Mouse (Mus musculus) liver (tissue): ENCODE results near the gene Bcat1.

Experiments used
- DNase-seq: peaks from one replicate; pipeline ENCODE4 v3.0.0-alpha.2; 2020; ENCODE audit warnings: mixed read lengths

Gene Bcat1

DNA sequence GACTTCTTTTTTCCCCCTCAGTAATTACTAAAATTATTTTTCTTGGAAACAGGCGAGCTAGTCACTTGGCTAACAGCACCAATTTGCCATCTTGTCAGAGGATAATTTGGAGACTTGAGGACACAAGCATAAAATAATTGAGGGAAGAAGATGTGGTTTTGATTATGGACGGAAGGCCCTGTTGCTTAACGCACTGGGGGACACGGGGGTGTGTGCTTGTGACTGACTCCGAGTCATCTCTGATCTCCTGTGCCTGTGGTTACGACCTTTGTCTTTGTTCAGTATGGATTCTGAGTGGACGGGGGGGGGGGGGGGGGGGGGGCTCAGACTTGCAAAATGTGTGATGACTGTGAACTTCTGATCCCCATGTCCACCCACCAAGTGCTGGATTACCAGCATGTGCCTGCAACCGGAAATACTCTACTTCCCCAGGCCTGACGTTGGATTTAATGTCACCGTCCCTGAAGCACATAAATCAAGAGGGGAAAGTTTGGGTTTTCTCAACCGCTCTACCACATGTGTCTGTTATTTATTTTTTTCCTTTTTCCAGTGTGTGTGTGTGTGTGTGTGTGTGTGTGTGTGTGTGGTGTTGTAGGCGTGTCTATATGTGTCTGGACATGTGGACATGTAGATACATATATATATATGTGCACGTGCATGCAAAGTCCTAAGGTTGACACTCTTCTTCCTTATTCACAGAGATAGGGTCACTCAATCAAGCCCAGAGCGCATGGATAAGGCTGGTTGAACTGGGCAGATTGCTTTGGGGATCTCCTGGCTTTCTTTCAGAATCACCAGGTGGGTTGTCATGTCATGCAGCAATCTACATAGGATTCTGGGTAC is 73.7 kb downstream of the Bcat1 start:
- no peak for DNase-seq

DNA sequence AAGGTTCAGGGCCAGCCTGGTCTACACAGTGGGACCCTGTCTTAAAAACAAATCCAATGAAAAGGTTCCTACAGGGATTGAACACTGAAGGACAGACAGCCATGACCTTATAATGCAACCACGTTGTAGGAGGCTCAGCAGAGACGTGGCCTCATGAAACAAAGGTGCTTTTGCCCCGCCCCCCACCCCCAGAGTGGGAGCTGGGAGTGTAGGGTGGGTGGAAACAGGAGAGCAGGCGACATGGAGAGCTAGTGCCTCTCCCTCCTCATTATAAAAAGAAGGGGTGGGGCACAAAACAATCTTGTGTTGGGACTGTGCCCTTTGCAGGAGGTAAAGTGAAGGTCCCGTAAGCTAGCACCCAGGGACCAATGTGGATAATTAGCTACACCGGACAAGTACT is 74.5 kb downstream of the Bcat1 start:
- no peak for DNase-seq

DNA sequence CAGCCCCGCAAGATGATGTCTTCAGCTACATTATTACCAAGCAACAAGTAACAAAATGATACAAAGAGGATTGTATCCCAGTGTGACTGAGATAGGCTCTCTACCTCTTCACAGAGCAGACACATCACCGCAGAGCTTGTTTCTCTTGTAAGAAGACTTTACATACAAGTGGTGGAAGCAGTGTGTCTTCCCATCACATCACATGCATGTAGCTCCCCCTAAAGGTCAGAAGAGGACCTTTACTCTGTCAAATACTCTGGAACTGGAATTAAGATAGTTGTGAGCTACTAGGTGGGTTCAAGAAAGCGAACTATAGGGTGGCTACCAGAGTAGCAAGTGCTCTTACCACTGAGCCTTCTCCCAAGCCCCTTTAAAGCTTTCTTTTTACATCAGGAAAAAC is 78.8 kb downstream of the Bcat1 start:
- no peak for DNase-seq

DNA sequence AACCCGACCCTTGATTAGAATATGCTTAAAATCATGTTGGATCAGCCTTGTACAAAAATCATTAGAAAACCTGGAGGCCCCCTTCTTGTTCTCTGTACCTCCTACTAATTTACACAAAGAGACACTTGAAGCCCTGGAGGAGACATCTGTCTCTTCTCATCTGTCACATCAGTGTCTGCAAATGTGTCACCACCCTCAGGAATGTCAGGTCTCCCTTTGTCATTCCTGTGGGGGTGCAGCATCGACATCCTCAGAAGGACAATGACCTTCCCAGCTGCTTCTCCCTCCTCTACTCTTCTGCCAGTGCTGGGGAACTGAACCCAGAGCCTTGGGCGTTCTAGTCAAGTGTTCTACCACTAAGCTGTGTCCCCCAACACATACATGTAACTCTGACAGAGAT is 83.9 kb downstream of the Bcat1 start:
- DNase-seq: no peak

DNA sequence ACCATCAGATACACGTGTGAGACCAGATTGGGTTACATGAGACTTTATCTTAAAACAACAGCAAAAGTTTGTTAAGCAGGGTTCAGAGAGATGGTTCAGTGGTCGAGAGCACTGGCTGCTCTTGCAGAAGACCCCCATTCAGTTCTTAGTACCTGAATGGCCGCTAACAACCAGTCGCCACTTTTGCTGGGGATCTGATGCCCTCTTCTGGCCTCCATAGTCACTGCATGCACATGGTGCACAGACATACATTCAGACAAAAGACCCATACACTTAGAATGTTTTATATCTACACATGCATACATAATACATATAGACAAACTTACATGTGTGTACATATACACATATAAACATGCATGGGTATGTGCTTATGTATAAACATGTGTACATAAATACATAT is 86.8 kb downstream of the Bcat1 start:
- DNase-seq: no peak

DNA sequence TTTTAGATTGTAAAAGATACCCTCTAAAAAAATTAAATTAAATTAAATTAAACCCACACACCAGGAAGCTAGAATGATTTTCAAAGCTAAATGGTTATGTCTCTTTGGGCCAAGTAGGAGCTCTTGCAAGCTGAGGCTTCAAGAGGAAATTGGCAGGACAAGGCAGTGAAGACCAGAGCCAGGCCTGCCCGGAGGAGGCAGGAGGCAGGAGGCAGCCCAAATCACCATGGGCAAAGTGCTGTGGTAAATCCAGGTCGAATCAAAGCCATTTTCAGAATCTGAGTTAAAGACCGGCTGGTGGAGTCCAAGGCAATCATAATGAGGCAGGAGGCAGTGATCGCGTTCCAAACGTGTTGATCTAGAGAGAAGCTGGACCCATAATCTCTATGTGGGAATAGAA is 88.3 kb downstream of the Bcat1 start:
- no peak for DNase-seq

DNA sequence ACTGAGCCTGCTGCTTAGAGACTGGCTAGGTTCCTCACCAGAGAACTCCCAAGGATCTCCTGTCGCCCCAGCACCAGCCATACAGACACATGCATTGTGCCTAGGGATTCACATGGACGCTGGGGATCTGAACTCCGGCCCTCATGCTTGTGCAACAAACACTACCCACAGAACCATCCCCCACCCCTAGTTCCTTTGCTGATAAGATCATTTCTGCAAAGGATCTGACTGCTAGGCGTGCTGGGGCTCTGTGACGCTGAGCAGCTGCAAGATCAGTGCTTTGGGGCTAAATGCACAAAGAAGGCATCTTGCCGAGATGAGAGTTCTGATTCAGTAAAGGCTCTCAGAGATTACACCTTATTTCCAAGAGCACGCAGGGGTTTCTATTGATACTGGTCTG is 88.8 kb downstream of the Bcat1 start:
- no peak for DNase-seq

DNA sequence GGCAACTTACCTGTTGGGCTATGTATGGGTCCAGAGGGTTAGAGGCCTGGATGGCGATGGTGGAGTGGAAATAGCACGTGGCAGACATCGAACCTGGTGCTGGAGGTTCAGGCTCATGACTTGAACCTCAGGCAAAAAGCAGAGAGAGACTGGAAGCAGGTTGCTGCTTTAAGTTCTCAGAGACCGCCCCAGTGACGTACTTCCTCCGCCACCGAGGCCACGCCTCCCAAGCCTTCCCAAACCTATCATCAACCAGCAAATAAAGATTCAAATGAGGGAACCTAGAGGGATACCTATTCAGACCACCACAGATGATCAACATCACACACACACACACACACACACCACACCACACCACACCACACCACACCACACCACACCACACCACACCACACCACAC is 91.8 kb downstream of the Bcat1 start:
- no peak for DNase-seq

DNA sequence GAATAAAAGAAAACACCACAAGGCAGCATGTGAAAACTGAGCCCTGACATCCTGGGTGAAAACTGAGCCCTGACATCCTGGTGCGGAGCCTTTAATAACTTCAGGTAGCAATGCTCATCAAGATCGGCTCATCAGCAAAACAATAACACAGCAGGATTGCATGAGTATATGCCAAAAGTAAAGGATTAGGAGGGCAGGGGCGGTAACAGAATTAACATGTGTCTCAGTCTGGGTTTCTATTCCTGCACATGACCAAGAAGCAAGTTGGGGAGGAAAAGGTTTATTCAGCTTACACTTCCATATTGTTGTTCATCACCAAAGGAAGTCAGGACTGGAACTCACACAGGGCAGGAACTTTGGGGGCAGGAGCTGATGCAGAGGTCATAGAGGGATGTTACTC is 93.9 kb downstream of the Bcat1 start:
- DNase-seq: no peak

DNA sequence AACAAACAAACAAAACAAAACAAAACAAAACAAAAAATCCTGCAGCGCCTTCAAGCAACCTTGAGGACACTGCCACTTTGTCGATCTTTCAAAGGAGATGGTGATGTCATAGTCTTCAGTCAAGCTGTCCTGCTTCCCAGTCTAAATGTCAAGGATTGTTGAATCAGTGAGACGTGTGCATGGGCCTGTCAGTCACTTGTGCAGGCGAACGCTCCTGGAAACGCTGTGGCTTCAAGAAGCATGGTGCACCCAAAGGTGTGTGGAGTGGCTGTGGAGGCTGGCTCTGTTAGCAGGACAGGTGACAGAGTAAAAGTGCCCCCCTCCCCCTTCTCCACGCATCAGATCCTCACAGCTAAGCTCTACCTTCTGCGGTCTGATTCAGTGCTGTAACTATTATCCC is 103.6 kb downstream of the Bcat1 start:
- no peak for DNase-seq

DNA sequence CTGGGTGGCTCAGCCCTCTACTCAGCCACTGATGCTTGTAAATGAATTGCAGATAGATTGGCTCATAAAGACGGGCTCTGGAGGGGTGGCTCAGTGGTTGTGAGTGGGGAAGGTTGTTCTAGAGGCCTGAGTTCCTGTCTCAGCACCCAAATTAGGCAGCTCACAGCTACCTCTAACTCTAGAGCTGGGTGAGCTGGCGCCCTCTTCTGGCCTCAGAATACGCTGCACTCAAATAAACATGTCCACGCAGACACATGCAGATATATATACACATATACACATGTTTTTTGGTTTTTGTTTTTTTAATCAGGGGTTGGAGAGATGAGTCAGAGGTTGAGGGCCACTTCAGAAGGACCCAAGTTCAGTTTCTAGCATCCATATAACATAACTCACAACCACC is 105.1 kb downstream of the Bcat1 start:
- DNase-seq: peak; percentile 9

DNA sequence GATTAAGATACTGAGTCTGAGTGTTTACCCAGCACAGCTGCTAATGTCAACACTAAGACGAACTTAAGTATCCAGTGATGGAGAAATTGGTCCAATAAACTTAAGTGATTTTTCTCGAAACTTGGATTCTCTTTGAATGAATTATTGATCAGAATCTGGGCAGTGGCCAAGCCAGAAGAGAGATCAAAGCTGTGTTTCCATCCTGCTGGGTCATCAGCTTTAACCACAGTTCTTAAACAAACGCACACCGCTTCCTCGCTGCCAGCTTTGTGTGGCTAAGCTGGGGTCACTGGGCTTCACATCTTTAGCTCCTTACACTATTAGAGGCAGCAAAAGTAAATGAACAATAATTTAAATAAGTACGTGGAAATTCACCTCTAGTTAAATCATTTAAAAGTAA is 108.4 kb downstream of the Bcat1 start:
- DNase-seq: no peak

DNA sequence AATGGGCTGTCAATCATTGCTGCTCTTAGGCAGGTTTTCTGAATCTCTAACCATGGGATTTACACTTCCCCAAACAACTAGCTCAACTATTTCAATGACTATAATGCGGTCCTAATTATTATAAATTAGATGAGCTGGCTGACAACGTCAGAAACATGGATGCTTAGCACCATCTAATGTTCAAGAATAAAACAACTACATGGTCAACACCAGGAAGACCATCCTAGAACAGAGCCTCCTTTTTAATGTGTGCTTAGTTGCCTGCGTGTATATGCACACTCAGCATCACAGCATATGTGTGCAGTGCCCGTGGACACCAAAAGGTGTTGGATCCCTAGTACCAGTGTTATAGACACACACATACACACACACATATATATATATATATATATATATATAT is 111.8 kb downstream of the Bcat1 start:
- no peak for DNase-seq

DNA sequence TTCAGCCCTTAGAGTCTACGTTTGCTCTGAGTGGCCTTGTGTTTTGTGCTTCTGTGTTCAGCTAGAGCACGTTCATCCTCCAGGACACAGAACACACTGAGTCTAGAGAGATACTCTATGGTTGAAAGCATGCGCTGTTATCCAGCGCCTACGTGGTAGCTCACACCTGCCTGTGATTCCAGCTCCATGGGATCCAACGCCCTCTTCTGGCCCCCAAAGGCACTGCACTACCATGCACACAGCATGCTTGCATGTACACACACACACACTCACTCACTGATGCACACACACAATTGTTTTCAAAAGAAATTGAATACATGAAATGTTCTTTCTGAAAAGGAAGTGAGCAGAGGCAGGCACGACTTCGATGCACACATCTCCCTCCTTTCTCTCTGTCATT is 112.8 kb downstream of the Bcat1 start:
- no peak for DNase-seq

DNA sequence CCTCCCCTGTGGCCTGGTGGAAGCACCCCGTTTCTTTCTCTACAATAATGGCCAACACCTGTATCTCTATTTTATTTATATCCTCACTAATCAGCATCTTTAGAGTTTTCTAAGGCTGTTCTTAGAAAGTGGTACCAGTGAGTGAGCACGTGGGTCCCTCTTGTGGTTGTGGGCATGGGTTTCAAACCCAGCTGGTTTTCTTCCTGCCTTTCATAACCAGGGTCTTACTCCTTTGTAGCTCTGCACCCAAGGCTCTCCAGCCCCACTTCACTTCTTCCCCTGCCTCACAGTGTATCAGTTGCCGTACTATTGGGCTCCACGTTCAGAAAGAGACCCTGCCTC is 114.0 kb downstream of the Bcat1 start:
- DNase-seq: no peak

DNA sequence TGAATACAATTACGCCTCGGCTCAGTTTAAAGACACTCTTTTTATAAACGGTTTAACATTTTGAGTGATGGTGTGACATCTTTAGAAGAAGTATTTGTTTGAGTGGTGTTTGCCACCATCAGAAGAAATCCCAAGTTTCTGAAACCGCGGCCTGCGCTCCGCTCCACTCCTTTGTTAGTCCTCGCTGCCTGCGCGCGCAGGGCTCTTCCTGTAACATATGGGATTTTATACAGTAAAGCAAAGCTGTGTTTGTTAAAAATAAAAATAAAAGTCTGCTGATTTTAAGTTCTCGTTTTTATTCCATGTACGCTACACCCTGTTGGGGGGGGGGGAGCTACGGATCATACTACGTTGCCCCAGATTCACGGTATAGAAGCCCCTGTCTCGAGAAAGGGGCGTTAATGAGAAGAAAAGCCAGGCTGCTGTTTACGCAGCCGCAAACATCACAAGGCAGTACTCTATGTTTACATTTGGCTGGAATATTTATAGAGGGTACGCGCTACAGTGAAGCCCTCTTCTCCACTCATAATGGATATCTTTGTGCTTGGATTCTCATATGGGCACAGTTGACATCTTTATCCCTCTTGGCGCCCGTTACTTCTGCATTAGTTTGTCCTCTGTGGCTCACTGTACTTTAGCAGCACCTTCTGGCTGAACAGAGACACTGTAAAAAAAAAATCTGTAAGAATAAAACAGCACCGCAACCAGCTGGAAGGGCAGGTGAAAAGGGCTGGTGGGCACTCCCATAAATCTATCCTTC is 114.6 kb downstream of the Bcat1 start:
- DNase-seq: no peak

DNA sequence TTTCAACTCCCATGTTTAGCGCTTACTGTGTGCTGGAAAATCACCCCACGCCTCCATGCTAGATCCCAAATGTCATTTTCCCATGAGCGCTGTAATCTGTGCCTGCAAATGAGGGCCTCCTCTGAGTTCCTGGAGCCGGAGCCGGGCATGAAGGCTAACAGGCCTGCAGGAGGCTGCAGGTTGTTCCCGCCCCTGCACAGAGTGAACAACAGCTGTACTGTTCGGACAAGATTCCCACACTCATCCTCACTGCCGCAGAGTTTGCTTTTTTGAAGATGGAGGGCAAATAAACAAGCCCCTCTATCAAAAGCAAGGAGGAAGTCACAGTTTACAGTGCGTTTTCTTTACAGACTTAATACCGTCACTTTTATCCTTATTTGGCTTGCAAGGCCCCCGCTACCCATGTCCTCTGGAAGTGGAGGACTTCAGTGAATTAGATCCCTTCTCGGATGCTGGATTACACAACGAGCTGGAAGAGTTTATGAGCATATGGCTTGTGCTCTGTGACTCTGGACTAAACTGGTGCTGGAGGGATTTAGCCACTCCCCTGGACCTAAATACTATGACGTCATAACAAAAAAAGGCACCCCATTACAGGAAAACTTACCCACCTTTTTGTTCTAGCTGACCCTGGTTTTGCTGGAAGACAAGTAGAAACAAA is 120.0 kb downstream of the Bcat1 start:
- DNase-seq: no peak

DNA sequence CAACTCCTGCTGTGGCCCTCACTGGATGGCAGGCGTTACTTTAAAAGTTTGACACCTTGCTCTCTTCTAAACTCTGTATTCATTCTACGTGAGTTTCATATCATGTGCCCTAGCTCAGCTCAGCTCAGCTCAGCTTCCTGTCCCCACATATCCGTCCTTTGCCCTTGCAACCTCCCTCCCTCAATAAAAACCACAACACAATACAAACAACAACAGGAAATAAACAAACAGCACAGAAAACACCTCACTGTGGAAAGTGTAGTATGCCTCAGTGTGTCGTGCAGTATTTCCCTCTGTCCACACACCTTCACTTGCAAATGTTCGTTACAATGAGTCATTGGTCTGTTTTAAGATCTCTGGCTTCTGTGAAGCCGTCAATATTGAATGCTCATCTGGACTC is 123.1 kb downstream of the Bcat1 start:
- no peak for DNase-seq

DNA sequence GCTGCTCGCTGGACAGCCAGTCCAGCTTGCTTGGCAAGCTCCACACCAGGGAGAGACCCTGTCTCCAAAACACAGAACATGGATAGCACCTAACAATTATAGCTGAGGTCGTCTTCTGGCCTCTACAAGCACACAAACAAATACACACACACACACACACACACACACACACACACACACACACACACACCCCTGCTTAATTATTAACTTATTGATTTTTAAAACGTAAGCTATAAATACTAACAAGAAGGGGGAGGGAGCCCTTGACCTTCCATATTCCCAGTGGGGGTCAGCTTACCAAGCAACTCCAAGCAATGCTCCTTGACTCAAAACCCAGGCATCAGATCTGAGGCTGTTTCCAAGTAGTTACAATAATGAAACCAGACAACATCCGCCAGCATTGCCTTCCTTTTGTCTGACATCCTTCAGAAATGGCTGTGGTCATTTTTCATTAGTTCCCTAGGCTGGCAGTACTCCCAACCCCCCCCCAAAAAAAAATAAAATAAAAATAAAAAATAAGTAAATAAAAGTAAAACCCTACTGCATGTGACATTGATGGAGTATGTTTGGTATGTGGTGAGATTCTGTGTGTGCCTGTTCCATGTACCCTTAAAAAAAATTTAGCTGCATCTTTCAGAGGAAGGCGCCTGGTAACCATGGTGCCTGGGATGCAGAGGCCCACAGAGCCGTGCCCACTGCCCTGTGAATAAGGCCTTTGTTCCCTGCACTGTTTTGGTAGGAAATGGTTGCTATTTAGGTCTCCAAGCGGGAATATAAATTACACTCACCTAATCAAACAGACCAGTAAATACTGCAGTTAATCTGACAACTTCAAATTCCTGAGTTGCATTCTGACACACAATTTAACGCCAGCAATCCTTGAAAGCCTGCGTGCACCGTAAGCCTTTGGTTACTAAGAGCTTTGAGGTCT is 131.3 kb downstream of the Bcat1 start:
- DNase-seq: no peak
